Mouse (Mus musculus): ENCODE measurements at regions not wholly inside any gene's neighbourhood (a gene's known extent, or its start where the extent isn't known, plus 50 kb on each side); places are given as distances from the start of the nearest gene placed in this dataset.

GRCm38 (mm10) chr2:34111286-34111685 lies 223.5 kb upstream of the Mvb12b start:
- DNase-seq = peak; percentile 16 to 31

- peak; percentile 26 to 27 for DNase-seq
These were observed 222.8 kb upstream of the Mvb12b start for GRCm38 (mm10) chr2:34110582-34110981.

DNA sequence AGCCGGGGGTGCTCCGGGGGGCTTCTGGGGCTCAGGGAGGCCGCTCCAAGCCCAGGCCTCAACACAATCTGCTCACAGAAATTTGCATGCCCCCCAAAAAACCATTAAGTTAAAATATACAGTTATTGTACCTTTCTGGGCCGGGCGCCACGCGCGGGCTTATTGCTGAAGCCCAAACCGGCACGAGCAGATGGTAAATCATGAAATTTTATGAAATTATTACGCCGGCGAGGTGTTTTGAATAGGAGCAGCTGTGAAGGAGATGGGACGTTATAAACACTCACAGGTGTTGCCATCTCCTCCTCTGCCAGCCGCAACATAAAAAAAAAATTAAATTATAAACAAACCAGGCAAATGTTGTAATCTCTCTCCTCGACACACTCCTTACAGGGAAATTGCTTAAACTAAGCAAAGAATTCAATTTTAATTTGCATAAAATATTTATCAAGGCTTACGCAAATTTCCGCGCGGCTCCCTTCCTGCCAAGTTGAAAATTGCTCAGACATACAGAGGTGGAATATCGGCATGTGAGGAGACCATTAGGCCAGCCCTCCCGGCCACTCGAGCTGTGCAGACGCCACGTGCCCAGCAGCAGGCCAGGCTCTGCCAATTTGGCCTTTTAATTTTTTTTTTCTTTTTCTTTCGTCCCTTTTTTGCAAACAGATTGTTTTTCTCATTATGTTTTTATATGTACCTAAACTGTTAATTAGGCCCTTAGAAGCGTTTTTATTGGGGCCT lies 220.0 kb upstream of the Mvb12b start:
- DNase-seq = peak; percentile 24 to 37

DNA sequence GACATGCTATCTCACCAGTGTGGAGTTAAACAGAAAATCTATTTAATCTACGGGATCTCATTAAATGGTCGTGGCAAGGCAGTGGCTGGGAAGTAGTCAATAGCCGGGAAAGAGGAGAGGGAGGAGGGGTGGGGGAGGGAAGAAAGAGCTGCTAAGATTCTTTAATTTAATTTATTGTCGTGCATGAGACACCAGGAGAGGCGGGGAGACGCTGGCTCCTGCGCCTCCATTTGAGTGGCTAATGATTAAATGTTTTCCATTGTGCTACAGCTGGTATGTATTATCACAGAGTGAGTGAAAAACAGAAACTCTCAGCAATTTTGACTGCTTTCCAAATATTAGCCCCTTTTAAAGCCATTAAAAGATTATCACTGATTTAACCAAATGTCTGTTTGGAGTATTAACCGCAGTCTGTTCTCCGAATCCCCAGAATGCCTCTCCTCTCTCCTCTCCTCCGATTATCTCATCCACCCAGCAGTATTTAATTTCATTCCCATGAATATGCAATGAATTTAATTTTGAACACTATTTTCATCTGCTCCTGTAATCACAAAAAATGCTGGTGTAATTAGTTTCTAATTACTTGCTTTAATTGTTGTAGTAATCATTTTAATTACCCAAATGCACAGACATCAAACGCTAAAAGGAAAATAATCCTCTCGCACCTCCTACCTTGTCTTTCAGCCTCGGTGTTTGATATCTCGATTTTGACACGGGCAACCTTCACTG lies 219.3 kb upstream of the Mvb12b start:
- peak in 1 of 2 experiments; percentile 21 for DNase-seq

DNA sequence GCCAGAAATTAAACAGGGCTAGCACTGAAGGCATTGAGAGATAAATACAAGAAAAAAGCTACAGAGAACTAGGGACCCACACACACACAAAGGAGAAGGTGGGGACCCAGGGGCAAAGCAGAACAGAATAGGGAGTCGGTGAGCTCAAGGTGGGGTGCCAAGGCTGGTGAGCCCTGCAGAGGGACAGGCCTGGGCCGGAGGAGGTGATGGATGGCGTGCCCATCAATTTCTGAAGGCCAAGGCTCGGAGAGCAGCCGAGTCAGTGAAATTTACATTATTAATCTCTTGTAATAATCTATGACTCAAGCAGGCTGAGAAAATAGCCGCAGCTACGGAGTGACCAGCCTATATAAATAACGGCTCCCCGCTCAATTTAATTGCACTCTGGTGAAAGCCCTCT lies 218.5 kb upstream of the Mvb12b start:
- no peak for DNase-seq

DNA sequence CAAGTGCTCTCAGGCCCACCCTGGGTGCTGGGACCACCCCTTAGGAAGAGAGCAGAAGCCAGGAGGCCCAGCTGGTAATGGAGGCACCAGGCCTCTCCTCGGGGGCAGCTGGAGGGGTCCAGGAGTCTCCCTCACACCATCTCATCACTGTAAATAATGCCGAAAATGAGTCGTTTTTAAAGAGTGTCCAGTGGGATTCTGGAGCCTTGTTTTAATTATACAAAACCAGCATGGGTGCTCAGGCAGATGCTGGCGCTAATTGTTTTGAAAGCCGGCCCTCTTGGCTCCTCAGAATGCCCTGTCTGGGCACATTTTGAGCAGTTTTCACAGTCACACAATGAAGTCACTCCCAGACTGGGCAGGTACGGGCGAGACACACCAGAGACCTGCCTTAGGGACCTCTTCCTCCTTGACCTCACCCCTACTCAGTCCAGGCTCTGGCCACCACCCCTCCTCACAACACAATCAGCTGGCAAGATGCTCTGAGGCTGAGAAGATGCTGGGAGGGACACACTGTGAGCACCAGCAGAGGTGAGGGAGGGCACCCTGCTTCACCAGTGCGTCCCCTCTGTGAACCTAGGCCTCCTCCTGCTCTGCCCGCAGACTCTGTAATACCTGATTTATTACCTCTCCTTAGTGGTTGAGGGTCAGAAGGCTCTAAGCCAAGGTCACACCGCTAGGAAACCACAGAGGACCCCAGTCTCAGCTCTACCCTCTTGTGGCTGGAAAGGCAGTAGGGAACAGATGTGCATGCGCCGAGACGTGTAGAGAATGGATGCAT lies 217.7 kb upstream of the Mvb12b start:
- no peak for DNase-seq

GRCm38 (mm10) chr2:34098004-34098547 lies 210.3 kb upstream of the Mvb12b start:
- no peak for DNase-seq

- DNase-seq = no peak
These were observed 208.8 kb upstream of the Mvb12b start for GRCm38 (mm10) chr2:34096561-34096960.

- DNase-seq = no peak
These were observed 201.1 kb upstream of the Mvb12b start for GRCm38 (mm10) chr2:34088832-34089231.

DNA sequence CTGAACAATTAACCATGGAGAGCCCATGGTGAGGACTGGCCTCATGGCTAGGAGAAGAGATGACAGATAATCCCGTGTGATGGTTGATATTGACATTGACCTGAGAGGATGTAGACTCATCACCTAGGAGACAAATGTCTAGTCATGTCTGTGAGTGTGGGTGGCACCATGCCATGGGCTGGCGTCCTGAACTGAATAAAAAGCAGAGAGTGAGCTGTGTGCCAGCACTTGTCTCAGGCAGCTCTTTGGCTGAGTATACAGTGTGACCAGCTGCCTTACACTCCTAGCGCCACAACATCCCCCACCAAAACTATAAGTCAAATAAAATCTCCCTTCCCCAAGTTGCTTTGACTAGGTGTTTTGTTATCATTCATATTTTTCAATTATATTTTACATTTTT lies 198.4 kb upstream of the Mvb12b start:
- DNase-seq = peak in 1 of 2 experiments; percentile 30

DNA sequence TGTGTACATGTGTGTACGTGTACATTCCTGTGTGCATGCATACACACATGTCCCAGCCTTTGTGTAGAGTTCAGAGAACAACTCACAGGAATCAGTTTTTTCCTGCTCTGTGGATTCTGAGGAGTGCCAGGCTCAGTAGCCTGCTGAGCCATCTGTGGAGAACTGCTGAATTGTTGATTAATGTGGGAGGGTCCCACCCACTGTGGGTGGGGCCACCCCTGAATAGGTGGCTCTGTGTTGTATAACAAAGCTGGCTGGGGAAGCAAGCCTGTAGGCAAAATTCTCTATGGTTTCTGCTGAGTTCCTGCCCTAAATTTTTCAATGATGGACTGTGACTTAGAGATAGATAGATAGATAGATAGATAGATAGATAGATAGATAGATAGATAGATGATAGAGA lies 196.8 kb upstream of the Mvb12b start:
- no peak for DNase-seq

GRCm38 (mm10) chr2:34082486-34082885 lies 194.7 kb upstream of the Mvb12b start:
- no peak for DNase-seq

DNA sequence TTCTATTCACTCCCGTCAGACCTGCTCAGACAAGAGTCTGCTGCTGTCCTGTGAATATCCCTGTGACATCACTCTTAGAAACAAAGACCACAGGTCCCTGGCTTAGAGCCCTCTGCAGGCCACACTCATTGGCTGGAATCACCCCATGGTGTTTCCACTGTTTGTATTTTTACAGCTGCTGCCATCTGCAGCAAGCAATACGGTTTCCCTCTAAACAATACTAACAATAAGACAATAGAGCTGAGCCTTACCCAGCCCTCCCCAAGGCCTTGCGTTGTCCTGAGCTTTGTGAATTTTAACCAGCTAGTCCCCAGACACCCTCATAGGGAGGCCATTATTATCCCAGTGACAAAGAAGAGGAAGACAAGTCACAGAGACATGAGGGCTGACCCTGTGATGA lies 192.4 kb upstream of the Mvb12b start:
- DNase-seq = no peak

DNA sequence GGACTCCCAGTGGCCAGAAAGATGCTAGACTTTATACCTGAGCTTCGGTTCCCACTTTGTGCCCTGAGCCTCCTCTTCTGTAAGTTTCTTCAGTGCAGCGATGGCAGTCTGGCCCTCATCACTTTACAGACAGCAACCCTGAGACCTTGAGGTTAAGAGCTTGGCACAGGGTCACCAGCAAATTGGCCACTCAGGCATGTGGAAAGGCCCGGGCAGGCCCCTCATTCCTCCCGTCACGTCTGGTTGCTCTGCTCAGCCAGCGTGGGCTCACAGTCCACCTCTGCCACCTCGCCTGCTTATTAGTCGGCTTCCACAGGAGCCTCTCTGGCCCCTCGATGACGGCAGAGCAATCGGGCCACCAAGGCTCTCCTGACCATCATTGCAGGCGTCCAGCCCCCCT lies 191.5 kb upstream of the Mvb12b start:
- no peak for DNase-seq

- no peak for DNase-seq
These were observed 191.1 kb upstream of the Mvb12b start for GRCm38 (mm10) chr2:34078875-34079262.

DNA sequence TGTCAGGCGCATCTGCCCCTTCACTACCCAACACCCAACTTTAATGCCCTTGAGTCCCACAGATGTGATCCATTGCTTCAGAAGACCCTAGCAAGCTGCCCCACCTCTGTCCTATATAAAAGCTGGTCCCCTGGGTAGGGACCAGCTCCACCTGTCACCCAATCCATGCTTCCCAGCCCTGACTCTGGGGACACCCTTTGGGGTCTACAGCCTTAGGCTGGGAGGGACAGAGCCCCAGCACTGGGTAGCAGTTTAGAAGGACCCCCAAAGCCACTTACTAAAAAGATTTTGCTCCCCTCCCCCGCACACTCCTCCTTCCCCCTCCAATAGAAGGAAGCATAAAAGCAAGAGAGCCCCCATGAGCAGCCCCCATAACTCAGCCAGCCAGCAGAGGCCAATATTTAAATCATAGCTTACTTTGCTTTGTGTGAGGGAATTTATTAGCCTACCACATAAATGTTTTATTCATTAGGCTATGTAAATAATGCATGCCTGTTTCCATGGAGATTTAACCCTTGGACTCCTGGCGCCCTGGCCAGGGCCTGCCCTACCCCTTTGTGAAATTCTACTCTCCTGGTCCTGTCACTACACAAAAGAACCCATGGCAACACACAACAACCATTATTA lies 190.6 kb upstream of the Mvb12b start:
- DNase-seq = no peak

- no peak for DNase-seq
These were observed 188.6 kb upstream of the Mvb12b start for GRCm38 (mm10) chr2:34076346-34076745.

- DNase-seq = no peak
These were observed 186.3 kb upstream of the Mvb12b start for GRCm38 (mm10) chr2:34074066-34074465.

DNA sequence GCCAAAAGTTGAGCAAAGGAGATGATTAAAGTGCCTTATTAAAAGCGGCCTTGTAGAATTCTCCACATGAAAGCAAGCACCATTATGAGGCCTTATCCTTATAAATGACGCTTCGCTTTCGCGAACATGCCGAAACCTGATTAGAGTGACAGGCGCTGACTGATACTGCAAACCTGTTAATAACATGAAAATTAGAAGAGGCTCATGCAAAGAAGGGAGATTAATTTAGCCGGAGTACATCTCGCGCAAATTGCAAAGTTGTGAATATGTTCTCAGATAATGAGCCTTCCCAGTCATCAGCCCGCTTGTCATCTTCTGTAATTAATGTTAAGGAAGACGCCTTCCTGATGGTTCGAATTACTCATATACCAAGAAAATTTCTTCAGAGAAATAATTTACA lies 177.8 kb upstream of the Mvb12b start:
- DNase-seq = no peak

- DNase-seq = no peak
These were observed 177.3 kb upstream of the Mvb12b start for GRCm38 (mm10) chr2:34065090-34065489.

DNA sequence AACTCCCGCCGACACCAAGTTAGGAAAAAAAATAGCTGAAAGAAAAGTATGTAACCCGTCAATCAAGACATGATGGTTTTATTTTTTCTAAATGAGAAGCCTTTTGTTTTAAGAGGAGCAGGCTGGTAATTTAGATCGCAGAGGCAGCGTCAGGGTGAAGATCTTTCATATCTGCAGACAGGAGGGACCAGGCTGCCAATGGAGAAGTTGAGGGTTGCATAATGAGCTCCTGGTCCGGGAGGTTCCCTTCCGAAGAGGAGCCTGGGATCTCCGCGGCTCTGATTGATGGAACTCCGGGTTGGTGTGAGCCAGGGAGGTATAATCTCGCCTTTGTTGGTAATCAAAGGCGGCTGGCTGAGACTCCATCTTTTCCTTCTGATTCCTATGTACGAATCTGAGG lies 168.8 kb upstream of the Mvb12b start:
- no peak for DNase-seq

DNA sequence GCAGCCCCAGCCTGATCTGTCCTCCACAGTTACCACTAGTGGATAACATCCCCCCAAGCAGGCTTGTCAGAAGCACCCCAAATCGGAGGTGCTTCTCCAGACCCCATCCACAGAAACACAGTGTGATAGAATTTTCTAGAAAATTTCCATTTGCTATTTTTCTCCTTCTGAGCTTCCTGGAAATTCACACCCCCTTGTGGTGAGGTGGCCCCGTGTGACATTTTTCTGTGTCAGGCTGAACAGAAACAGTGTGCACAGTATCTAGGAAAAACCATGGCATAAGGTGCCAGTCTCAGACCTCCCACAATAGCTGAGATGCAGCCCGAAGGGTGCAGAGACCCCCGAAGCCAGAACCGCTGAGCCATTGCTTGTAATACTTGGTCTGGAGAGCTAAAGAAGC lies 155.3 kb upstream of the Mvb12b start:
- DNase-seq = no peak

- no peak for DNase-seq
These were observed 154.6 kb upstream of the Mvb12b start for GRCm38 (mm10) chr2:34042336-34042735.

Data from cerebellum, postnatal 36 days (tissue).